Mouse (Mus musculus) limb, embryonic 10.5 days (tissue): ENCODE measurements around the gene Dtd2. TPM values are rescaled to one million over a fixed set of nuclear protein-coding genes. Genes with fewer than 3 reads are reported as not detected.

Experiments
- polyA plus RNA-seq: library from polyadenylated mRNA; unstranded; fragments of >200 nt; fragmentation: Nextera tagmentation; extraction: Ambion mirVana; gene quantifications from 2 replicates; pipeline ENCODE4 v1.2.1, GENCODE M21; 2016

The Dtd2 gene
- polyA plus RNA-seq, 1 experiment from 2014 or later: 21.1 TPM

Other genes starting within 250 kb of the Dtd2 start
- gene Hectd1, start 177.0 kb downstream of the Dtd2 start, polyA plus RNA-seq: 32.0 and 39.5 TPM in 2 replicates
- gene Heatr5a, start 35.2 kb downstream of the Dtd2 start, polyA plus RNA-seq: 11.3 and 12.7 TPM in 2 replicates
- gene Gpr33, start 21.6 kb upstream of the Dtd2 start, polyA plus RNA-seq: not detected in 2 replicates
- gene Nubpl, start 91.2 kb upstream of the Dtd2 start, polyA plus RNA-seq: 18.3 and 18.5 TPM in 2 replicates